Mouse (Mus musculus) liver, adult 2 months (tissue): Measurements from ENCODE around the gene Spint2.

Experiments
- CTCF ChIP-seq: fragments of 200-500 bp; IDR thresholded peaks from 2 replicates; pipeline ENCODE4 v1.5.1; 2011; ENCODE audit warnings: low read depth, low read length, control low read depth
- POLR2A ChIP-seq: fragments of 200-500 bp; IDR thresholded peaks from 2 replicates; pipeline ENCODE4 v1.6.1; 2011; ENCODE audit warnings: low read length, control low read depth; ENCODE audit not compliant: insufficient read depth; ENCODE audit errors: extremely low read depth

GRCm38 (mm10) chr7:29313051-29313450 lies 31.3 kb upstream of the Spint2 start:
- TF ChIP-seq CTCF = no peak
- TF ChIP-seq POLR2A = no peak
